Mouse (Mus musculus) embryonic stem cell, embryonic (primary cell): Measurements from ENCODE around the gene Ndufaf2.

Experiments
- CTCF ChIA-PET, 4 experiments: fragments of 300-600 bp in 2 of 4; fragments of 350-600 bp in 2 of 4; sonication (Branson Sonifier 250); formaldehyde crosslinking; loops; one replicate each; lab custom pipeline; 2022; ENCODE audit warnings: inconsistent platforms in 2 of 4; lab: Charles Lee
- POLR2A ChIA-PET, 4 experiments: fragments of 300-600 bp in 2 of 4; fragments of 350-600 bp in 2 of 4; sonication (Branson Sonifier 250); formaldehyde crosslinking; loops; one replicate each; lab custom pipeline; 2022; ENCODE audit warnings: antibody characterized with exemption in 4 of 4, inconsistent platforms in 1 of 4; lab: Charles Lee

Gene Ndufaf2

DNA sequence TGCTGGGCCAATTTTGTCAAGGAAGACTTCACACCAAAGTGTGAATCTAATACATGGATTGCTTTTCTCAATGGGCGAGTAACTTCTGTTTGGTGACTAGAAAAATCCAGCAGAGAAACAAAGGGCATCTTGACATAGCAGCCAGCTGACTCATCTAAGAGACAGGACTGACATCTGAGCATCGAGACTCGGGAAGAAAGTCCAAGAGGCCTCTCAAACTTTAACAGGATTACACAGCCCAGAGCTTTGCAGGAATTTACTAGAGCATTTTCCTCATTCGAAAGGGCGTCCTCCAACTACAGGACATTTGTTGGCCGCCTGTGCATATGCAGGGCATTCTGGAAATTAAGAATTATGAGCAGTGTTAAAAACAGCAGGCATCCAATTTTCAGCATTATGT lies 119.0 kb downstream of the Ndufaf2 start:
- CTCF ChIA-PET: no interaction called here

DNA sequence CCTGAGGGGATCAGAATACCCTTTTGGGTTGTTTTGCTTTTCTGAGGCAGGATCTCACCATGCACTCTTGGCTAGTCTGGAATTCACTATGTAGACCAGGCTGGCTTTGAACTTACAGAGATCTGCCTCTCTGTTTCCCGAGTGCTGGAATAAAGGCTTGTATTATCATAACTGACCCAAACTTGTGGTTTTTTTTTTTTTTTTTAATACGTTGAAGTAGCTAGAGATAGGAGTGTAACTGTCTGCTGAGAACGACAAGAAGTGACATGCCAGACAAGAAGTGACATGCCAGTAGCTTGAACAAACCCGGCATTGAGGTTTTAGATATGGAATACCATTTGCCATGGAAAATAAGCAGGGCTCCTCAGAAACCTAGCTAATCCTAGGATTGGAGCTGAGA lies 125.6 kb downstream of the Ndufaf2 start:
- ChIA-PET POLR2A (interaction anchor here in 3 of 4 experiments (0.6 to 0.8 kb wide), 4 partner anchors 8 to 139 kb away, joined by 3 to 5 read pairs (median 3); no protein-coding TSS in a partner anchor), CTCF (interaction anchor here in 2 of 4 experiments (0.6 to 1.1 kb wide), 3 partner anchors 34 to 459 kb away, joined by 3 to 5 read pairs (median 3); no protein-coding TSS in a partner anchor)

More for the DNA sequence above, 119.0 kb downstream of the Ndufaf2 start:
- POLR2A ChIA-PET: no interaction called here

DNA sequence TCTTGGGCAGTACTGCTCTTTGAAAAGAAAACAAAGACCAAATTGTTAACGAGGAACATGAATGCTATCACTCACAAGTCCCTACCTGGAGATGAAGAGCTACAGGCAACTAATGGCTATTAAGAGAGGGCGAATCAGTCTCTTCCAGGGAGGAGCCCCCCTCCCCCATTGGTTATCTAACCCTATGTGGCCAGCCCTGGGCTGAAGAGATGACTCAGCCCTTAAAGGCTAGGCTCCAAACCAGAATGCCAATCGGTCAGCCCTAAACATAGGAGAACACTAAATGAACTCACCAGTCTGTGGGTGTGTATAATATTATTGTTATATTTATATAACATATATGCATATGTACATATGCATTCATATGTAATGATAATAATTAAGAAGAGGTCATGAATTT lies 132.6 kb downstream of the Ndufaf2 start:
- CTCF ChIA-PET: interaction anchor here in 3 of 4 experiments (0.6 to 0.7 kb wide), 3 partner anchors 17 to 552 kb away, joined by 3 to 7 read pairs (median 3); no protein-coding TSS in a partner anchor

DNA sequence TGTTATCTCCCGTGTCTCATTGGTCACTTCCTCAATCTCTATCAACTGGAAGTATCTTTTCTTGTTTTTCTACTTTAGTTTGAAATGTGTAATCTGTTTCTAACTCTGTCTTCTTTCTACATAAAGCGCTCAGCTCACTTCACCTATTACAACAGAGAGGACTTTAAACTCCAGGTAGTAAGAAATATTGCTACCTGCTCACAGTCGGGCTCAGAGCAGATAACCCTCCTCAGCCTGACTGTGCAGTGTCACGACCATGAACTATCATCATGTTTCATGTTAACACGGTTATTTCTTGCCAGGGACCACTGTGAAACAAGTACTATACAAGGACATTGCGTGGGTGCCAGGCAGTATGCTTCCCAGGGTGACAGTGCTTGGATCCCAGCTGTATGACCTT lies 141.1 kb downstream of the Ndufaf2 start:
- ChIA-PET POLR2A (interaction anchor here in 2 of 4 experiments (0.8 to 1.1 kb wide), 3 partner anchors 16 to 186 kb away, joined by 3 read pairs; no protein-coding TSS in a partner anchor), CTCF (interaction anchor here in 1 of 4 experiments (0.5 to 0.6 kb wide), 2 partner anchors 22 to 523 kb away, joined by 3 to 9 read pairs; no protein-coding TSS in a partner anchor)

More for the DNA sequence above, 132.6 kb downstream of the Ndufaf2 start:
- POLR2A ChIA-PET: interaction anchor here in 2 of 4 experiments (0.6 to 1.4 kb wide), 4 partner anchors 18 to 594 kb away, joined by 3 to 6 read pairs (median 4); partner anchors contain the start of gene Smim15 (in 1 of the 2)

DNA sequence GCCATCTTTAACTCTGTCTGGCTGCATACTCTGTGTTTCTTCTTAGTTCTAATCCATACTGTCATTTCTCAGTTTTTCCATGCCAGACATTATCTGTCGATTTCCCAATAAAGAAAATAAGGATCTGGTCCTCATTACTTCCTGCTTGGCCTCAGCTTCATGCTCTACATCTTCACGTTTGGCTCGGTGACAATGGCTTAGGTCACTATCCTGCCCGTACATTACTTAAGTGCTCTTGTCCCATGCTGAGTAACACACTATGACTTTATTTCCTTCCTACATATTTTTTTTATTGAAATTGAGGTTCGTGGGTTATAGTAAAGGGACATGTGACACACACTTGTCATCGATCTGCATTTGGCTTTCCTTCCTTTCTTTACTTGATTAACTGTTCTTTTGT lies 143.3 kb downstream of the Ndufaf2 start:
- ChIA-PET POLR2A (no interaction called here), CTCF (no interaction called here)

DNA sequence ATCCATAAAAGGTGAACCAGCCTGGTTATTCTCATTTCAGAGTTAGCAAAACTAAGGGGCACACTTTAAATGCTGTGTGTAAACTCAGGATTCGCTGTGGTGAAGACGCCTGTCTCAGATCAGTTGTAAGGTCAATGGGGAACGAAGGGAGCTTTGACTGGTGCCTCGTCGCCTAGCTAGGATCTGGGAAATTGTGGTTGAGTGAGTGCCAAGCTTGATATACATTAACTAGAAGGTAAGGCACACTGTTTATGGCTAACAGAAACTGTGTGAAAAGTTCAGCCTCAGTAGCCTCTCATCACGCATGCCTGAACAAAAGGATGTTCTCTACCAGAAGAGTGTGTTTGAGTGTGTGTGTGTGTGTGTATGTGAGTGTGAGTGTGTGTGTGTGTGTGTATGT lies 144.6 kb downstream of the Ndufaf2 start:
- ChIA-PET POLR2A (no interaction called here), CTCF (no interaction called here)

DNA sequence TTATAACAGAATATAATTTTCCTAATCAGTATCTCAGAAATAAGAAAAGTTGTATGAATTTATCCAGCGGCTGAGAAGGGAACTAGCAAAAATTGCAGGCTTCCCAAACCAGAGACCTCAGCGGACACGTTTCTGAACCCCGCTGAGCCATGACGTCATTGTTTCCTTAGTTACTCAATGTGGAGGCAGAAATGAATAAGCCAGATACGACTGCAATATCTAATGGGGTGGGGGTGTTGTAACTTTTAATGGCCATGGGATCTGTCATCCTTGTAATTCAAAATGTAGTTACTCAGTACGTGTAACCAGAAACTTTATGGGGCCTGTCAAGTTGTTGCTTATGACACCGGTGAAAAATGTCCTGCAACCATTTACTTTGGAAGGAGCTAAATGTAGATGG lies 145.3 kb downstream of the Ndufaf2 start:
- POLR2A ChIA-PET: no interaction called here

DNA sequence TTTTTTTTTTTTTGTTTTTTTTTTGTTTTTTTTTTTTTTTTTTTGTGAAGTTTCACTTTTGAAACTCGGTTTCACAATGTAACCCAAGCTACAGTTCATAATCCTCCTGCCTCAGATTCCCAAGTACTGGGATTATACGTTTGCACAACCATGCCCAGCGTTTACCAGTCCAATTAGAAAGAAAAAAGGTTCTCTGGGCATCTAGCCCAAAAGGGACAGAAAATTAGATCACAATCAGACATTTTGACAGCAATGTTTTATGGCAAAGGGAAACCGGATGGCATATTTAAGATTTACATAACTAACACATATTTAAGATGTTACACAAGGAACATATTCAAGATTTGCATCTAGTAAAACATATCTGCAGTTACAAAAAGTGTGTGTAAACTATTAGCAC lies 150.6 kb downstream of the Ndufaf2 start:
- CTCF ChIA-PET: no interaction called here
- POLR2A ChIA-PET: no interaction called here

More for the DNA sequence above, 145.3 kb downstream of the Ndufaf2 start:
- CTCF ChIA-PET: no interaction called here

DNA sequence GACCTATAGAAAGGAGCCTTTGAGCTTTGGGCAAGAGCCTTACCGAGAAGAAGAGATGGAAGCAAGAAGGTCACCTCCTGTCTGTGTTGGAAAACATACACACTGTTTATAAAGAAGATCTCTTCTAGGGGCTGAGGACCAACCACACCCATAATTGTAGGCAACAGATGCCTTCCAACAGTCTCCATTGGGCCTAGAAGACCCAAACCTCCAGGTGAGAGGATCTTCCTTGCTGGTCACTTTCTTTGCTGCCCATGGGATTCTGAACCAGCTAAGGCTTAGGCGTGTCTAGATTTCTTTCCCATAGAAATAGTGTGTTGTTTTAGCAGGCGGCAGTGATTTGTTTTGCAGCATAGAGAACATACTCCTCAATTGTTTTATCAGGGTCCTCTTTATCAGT lies 162.1 kb downstream of the Ndufaf2 start:
- ChIA-PET POLR2A (no interaction called here), CTCF (no interaction called here)

DNA sequence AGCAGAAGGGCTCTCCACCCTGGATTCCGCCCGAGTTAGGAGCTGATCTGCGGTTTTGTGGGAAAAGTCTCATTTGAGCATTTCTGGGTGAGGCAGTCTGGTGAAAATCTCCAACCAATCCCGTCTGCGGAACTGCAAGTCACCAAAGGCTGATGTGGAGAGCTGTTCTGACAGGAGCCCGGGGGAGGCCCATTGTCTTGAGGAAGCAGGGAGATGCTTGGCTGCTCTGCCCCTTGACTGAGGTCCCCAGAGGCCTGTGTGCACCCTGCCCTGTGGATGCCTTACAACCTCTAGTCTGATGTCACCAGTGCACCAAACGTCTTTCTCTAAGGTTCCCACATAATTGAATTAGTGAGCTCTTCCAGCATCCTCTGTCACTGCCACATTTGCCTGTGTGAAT lies 163.2 kb downstream of the Ndufaf2 start:
- POLR2A ChIA-PET: interaction anchor here in 3 of 4 experiments (0.5 to 0.8 kb wide), 4 partner anchors 39 to 249 kb away, joined by 3 to 6 read pairs (median 3); no protein-coding TSS in a partner anchor
- CTCF ChIA-PET: interaction anchor here in 1 of 4 experiments (0.7 kb wide), 1 partner anchor 22 kb away, joined by 9 read pairs; no protein-coding TSS in a partner anchor

DNA sequence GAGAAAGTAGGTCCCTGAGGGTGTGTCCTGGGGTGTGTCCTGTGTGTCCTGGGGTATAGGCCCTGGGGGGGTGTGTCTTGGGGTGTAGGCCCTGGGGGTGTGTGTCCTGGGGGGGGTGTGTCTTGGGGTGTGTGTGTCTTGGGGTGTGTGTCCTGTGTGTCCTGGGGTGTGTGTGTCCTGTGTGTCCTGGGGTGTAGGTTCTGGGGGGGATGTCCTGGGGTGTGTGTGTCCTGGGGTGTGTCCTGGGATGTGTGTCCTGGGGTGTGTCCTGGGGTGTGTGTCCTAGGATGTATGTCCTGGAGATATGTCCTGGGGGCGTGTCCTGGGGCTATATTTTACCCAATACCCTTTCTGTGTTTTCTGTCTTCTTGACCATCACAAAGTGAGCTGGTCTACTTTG lies 165.8 kb downstream of the Ndufaf2 start:
- CTCF ChIA-PET: no interaction called here

DNA sequence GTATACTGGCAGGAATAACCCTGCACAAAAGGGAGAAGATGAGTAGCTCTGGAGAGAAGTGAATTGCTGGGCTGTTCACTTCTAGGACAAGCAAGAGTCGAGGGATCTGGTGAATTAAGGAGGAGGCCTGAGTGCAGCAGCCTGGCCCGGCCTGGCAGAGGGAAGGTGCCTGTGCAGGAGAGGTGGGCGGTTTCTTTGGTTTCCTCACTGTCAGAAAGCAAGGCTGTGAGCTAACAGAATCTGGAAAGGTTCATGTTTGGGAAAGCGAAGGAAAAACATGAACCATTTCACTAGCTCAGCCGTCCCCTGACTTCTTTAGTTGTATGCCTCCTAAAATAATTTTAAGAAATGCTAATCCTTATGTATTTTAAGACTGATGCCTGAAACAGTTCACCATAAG lies 173.8 kb downstream of the Ndufaf2 start:
- POLR2A ChIA-PET: interaction anchor here in 1 of 4 experiments (0.6 to 1.4 kb wide), 2 partner anchors 67 to 168 kb away, joined by 3 to 4 read pairs; no protein-coding TSS in a partner anchor
- CTCF ChIA-PET: interaction anchor here in 1 of 4 experiments (0.6 kb wide), 1 partner anchor 189 kb away, joined by 3 read pairs; no protein-coding TSS in a partner anchor

More for the DNA sequence above, 165.8 kb downstream of the Ndufaf2 start:
- POLR2A ChIA-PET: no interaction called here

DNA sequence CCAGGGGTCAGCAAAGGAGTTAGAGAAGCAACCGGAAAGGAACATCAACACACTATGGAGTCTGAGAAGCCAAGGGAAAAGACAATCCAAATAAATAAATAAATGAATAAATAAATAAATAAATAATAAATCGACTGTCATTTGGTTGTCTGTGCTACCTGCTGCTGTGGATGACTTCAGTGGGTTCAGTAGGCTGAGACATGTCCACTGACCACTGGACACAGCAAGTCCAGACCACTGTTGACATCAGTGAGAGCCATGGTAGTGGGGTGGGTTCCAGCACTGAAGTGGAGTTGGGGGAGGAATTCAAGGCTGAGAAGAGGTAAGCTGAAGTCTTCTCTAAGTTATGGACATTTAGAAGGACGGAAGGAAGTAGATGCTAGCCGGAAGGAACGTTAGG lies 174.2 kb downstream of the Ndufaf2 start:
- CTCF ChIA-PET: interaction anchor here in 3 of 4 experiments (0.6 to 0.7 kb wide), 4 partner anchors 22 to 241 kb away, joined by 3 to 6 read pairs (median 4); no protein-coding TSS in a partner anchor
- POLR2A ChIA-PET: interaction anchor here in 2 of 4 experiments (0.6 to 1.4 kb wide), 3 partner anchors 34 to 169 kb away, joined by 3 to 4 read pairs (median 4); no protein-coding TSS in a partner anchor

DNA sequence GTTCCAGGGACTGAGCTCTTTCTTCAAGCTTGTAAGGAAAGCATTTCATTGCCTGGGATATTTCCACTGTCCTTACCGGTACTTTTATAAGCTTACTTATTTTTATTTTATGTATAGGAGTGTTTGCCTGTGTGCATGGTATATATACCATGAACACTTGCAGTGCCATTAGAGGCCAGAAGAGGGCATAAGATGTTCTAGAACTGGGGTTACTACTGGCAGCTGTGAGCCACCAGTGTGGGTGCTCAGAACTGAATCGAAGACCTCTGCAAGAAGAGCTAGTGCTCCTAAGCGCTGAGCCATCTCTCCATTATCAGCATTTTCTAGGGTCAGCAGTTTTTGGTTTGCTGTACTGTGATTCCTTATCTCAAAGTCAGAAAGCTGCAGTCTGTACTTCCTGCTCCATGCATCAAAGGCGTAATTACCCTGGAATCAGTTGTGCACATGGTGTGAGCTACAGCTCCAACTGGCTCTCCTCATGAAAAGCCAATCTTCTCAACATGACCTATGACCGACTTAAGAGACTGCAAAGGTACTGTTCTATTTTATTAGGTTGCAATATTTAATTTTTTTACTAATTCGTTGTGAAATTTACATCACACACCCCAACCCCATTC lies 175.1 kb downstream of the Ndufaf2 start:
- CTCF ChIA-PET: interaction anchor here (0.5 to 1.1 kb wide), 9 partner anchors 16 to 469 kb away, joined by 3 to 8 read pairs (median 3); no protein-coding TSS in a partner anchor
- POLR2A ChIA-PET: interaction anchor here in 2 of 4 experiments (0.6 to 1.1 kb wide), 4 partner anchors 28 to 675 kb away, joined by 3 to 4 read pairs (median 3); no protein-coding TSS in a partner anchor

DNA sequence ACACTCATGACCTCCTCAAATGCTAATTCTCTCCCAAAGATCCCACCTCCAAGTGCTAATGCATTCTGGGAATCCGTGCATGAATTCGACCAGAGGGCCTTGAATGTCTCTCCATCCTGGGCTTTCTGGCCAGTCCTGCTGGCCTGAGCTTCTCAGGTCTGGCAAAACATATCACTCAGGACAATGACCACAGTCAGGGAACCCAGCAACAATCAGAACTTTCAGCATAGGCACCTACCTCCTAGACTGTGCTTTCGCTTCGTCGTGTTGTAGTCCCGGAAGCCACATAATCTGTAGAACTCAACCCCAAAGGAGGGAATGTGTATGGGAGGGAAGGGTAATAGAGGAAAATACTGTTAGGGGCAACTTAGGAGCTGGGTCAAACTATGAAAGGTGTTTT lies 179.0 kb downstream of the Ndufaf2 start:
- ChIA-PET CTCF (no interaction called here), POLR2A (no interaction called here)

DNA sequence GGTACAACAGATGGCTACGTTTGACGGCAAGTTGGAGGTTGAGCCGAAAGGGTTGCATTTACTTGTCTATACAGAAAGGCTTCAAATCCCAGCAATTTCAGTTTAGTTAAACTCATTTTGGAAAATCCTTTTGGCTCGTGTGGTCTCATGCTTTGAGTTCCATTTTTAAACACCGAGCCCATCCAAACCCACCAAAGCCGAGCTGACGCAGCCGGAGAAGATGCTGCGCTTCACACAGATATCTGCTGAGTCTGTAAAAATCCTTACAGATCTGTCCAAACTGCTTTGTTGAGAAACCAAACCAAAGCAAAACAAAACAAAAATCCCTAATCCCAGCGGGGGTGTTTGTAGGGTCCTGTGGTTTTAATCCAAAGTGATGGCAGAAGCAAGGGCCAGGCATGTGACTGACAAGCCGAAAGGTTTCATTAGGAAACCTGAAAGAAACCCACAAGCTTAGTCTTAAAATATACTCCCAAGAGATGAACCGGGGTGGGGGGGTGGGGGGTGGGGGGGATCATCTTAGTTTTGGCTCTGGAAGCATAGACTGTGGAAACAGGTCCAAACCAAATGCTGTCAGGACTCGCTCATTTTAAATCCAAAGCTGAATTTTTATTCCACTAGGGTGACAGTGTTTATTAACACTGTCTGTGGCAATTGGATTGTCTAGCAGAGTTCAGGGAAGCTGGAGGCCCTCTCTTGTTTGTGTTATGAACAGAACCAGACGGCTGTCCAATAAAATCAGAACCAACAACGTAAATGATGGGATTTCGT lies 181.4 kb downstream of the Ndufaf2 start:
- ChIA-PET CTCF (no interaction called here), POLR2A (interaction anchor here in 2 of 4 experiments (0.6 to 1.0 kb wide), 3 partner anchors 11 to 72 kb away, joined by 3 to 7 read pairs (median 7); no protein-coding TSS in a partner anchor)

DNA sequence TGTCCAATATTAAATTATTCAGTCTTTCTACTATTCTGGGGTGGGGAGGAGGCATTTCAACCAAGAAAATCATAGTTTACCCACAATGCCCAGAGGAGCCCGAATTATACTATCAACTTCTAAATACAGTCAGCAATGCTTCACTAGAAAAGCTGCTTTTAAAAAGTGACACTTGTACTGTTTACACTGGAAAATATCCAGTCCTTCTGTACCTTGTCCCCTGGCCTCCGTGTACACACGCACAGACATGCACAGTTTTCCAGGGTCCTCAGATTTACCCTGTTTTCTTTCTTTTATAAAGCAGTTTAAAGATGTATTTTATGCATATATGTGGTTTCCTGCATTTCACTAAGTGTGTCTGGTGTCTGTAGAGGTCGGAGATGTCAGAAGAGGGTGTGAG lies 186.0 kb downstream of the Ndufaf2 start:
- CTCF ChIA-PET: no interaction called here
- POLR2A ChIA-PET: no interaction called here

DNA sequence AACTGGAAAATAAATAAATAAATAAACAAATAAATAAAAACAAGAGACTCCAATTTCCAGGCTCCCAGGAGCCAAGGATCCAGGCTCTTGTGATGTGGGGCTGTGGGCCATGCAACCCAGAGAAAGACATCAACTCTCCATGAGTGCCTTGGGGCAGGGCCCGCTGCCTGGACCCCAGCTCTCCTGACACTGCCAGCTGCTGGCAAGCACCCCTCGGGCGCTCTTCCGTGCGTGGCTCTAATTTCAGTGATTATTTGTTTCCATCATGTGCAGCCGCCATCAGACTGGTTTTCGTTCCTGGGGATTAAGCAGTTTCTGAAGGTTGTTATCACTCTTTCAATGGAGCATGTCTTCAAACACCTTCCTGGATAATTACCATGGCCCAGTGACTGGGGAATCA lies 186.6 kb downstream of the Ndufaf2 start:
- POLR2A ChIA-PET: no interaction called here
- CTCF ChIA-PET: no interaction called here
